Mouse (Mus musculus) neural tube, embryonic 14.5 days (tissue): Measurements from ENCODE around the gene Mcm3. TPM values are rescaled to one million over a fixed set of nuclear protein-coding genes. Genes with fewer than 3 reads are reported as not detected.

Experiments
- ATAC-seq: fragments of 200-750 bp; cut with Nextera tagmentation; 2 replicates; pipeline ENCODE4 v1.8.0; 2017; ENCODE audit warnings: low read depth, mild to moderate bottlenecking, moderate TSS enrichment, moderate library complexity
- H3K27ac ChIP-seq: fragments of 300-500 bp; sonication (generic); 2 replicates; pipeline ENCODE4 v1.5.1; 2014; ENCODE audit warnings: low read depth, mild to moderate bottlenecking, control low read depth, low read length, moderate library complexity, mixed read lengths
- H3K27me3 ChIP-seq: fragments of 300-500 bp; sonication (generic); 2 replicates; pipeline ENCODE4 v1.6.1; 2014; ENCODE audit warnings: low read length; ENCODE audit not compliant: control insufficient read depth, insufficient read depth
- H3K36me3 ChIP-seq: fragments of 300-500 bp; sonication (generic); 2 replicates; pipeline ENCODE4 v1.6.1; 2014; ENCODE audit warnings: low read length, mixed read lengths; ENCODE audit not compliant: control insufficient read depth, insufficient read depth
- H3K4me1 ChIP-seq: fragments of 300-500 bp; sonication (generic); 2 replicates; pipeline ENCODE4 v1.6.1; 2014; ENCODE audit warnings: low read length; ENCODE audit not compliant: control insufficient read depth, insufficient read depth
- H3K4me2 ChIP-seq: fragments of 300-500 bp; sonication (generic); 2 replicates; pipeline ENCODE4 v1.6.1; 2014; ENCODE audit warnings: mild to moderate bottlenecking, low read depth, low read length, control low read depth
- H3K4me3 ChIP-seq: fragments of 300-500 bp; sonication (generic); 2 replicates; pipeline ENCODE4 v1.5.1; 2014; ENCODE audit warnings: low read depth, low read length, control low read depth, mixed read lengths
- H3K9ac ChIP-seq: fragments of 300-500 bp; sonication (generic); replicated peaks from 2 replicates; pipeline ENCODE4 v1.6.1; 2014; ENCODE audit warnings: low read depth, mild to moderate bottlenecking, control low read depth, low read length, mixed read lengths
- H3K9me3 ChIP-seq: fragments of 300-500 bp; sonication (generic); 2 replicates; pipeline ENCODE4 v1.6.1; 2016; ENCODE audit warnings: low read length; ENCODE audit not compliant: control insufficient read depth
- WGBS: fragments of 180-500 bp; shearing (Covaris S2); extraction: QIAGEN DNeasy Blood & Tissue Kit; methylation state at CpG from one replicate; pipeline ENCODE4 v1.1.7; 2014; 5-methylcytosine and 5-hydroxymethylcytosine counted together
- polyA plus RNA-seq: library from polyadenylated mRNA; unstranded; fragments of >200 nt; fragmentation: Nextera tagmentation; extraction: Ambion mirVana; gene quantifications from 2 replicates; pipeline ENCODE4 v1.2.1, GENCODE M21; 2014

The Mcm3 gene
- polyA plus RNA-seq, 1 experiment from 2014 or later, result 10.4 TPM

DNA sequence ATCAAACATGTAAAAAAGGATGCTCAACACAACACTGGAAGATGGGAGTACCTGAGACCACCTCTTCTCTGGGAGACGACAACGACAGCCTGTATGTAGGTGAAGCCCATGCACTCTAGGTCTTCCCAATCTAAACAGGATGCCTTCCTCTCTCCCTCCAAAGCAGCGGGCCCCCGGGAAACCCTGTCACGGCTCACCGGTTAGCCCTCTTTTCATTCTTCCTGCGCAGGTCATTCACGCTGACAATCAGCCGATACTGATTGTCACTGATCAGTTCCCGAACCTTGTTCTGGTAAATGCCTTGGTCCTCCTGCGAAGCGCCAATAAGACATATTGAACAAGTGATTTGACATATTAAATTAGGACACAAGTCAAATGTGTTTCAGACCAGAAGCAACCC is 2.5 kb downstream of the Mcm3 start:
- Histone ChIP-seq H3K9ac (no peak overlapping the region), H3K4me1 (no peaks in the 10 kb centered on the region), H3K27ac (no peak overlapping the region), H3K4me2 (no peak overlapping the region), H3K27me3 (no peaks in the 10 kb centered on the region), H3K4me3 (no peak overlapping the region), H3K9me3 (no peaks in the 10 kb centered on the region), H3K36me3 (no peaks in the 10 kb centered on the region)
- WGBS, result 89% methylated on average over 12 of the region's 12 CpGs
- ATAC-seq, result no peak

DNA sequence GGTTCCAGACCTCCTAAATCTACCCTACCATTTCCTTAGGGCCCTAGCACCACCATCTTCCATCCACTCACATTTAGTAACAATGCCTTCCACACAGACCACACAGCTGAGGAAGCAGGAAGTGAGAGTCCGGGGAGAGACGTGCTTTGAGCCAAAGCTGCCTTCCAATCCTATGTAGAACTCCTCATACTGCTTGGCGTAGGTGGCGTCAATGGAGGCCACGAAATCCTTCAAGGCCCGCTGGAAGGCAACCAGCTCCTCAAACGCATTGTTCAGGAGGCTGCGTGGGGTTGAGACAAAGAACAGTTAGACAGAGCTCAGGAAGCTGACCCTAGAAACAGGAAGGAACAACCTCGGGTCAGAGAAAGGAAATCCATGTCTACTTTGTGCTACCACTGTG is 2.9 kb downstream of the Mcm3 start:
- ATAC-seq, result no peak
- Histone ChIP-seq H3K4me1 (no peaks in the 10 kb centered on the region), H3K4me3 (no peak overlapping the region), H3K27me3 (no peaks in the 10 kb centered on the region), H3K4me2 (no peak overlapping the region), H3K9ac (no peak overlapping the region), H3K9me3 (no peaks in the 10 kb centered on the region), H3K27ac (no peak overlapping the region), H3K36me3 (no peaks in the 10 kb centered on the region)
- WGBS, result 93% methylated on average over 9 of the region's 9 CpGs

DNA sequence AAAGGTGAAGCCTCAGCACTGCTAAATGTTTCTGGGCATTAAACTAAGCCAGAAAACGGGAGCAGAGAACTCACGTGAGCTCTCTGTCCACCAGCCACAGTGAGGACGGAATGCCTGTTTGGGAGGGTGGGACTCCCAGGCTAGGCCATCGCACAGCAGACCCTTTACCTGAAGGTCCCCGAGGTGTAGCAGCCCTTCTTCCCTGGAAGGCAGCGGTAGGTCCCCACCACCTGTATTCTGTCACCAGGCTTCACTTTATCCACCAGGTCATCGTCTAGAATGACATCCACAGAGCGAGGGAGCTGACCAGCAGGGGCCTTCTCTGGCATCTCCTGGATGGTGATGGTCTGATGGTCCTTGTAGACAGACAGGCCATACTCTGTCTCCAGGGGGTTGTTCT is 5.6 kb downstream of the Mcm3 start:
- WGBS, result 94% methylated on average over 8 of the region's 8 CpGs
- ATAC-seq, result no peak
- Histone ChIP-seq H3K4me3 (no peak overlapping the region), H3K9me3 (no peaks in the 10 kb centered on the region), H3K4me1 (no peaks in the 10 kb centered on the region), H3K36me3 (no peaks in the 10 kb centered on the region), H3K9ac (no peak overlapping the region), H3K27me3 (no peaks in the 10 kb centered on the region), H3K4me2 (no peak overlapping the region), H3K27ac (no peak overlapping the region)

DNA sequence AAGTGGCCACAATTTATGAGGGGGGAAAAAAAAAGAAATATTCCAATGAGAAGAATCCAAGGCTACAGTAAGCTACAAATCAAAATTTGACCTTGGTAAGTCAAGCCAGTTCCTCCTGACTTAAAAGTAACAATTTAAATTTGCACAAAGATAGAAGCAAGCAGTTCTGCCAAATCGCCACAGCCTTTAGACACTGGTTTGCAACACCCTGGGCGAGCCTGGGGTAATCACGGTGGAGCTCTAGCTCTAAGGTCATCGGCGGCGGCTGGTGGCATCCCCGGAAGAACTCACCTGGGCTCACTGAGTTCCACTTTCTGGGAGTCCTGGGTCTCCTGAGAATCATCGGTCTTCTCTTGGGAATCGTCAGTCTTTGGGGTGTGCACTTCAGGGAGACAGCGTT is 15.6 kb downstream of the Mcm3 start:
- ATAC-seq, result no peak
- H3K27me3 ChIP-seq, result no peaks in the 10 kb centered on the region
- no peak overlapping the region for H3K9ac ChIP-seq
- no peaks in the 10 kb centered on the region for H3K4me1 ChIP-seq
- WGBS, result 97% methylated on average over 10 of the region's 10 CpGs
- 0 out of 2 replicates have a peak, but pooled peaks cover 2% of the 10 kb centered on the region for H3K36me3 ChIP-seq
- no peak overlapping the region for H3K27ac ChIP-seq
- no peaks in the 10 kb centered on the region for H3K9me3 ChIP-seq
- no peak overlapping the region for H3K4me2 ChIP-seq
- no peak overlapping the region for H3K4me3 ChIP-seq

DNA sequence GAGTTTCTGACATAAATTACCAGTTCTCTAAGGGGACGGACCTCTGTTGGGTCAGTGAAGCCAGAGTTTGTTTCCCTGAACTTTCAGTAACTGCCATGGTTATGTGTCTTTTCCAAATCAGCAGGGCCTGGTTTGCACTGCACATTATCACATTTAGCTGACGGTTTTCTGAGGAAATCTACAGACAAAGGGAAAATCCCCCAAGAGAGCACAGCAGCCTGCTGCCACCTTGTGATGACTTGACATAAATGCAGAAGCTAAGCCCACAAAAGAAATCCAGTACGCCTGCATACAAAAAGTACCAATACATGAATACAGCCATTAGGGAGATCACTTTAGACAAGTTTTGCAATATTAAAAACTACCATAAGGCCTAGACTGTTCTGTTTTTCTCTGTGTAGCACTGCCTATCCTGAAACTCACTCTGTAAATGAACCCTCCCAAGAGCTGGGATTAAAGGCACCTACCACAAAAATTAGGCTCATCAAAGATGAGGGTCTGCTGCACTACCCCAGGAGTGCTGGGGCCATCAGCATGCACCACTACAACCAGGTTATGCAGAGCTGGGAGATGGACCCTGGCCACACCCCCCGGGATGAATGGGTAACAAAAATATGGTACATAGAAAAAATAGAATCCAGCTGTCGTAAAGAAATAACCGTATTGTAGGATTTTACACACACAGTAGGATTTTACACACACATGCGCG is 18.3 kb downstream of the Mcm3 start:
- peak overlapping the region; percentile 35; the same call in 1 of the 2 replicates for H3K27ac ChIP-seq
- H3K36me3 ChIP-seq, result no peaks in the 10 kb centered on the region
- H3K27me3 ChIP-seq, result no peaks in the 10 kb centered on the region
- no peak overlapping the region for H3K4me2 ChIP-seq
- no peak overlapping the region for H3K4me3 ChIP-seq
- H3K4me1 ChIP-seq, result no peaks in the 10 kb centered on the region
- H3K9ac ChIP-seq, result no peak overlapping the region
- no peaks in the 10 kb centered on the region for H3K9me3 ChIP-seq
- ATAC-seq, result peak; percentile 89
- WGBS, result 80% methylated on average over 8 of the region's 8 CpGs

DNA sequence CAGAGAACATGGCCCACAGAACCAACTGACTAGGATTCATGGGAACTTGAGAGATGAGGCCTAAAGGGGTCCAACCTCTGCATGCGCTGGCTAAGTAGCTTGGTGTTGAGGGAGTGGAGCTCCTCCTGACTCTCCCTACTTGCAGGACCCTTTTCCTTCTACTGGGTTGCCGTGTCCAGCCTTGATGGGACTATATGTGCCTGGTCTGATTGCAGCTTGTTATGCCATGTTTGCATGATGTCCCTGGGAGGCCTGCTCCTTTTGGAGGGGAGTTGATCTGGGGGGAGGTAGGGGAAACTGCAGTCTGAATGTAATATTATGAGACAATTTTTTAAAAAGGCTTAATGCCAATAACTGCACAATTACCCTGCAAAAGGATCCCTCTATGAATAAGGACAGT is 18.8 kb downstream of the Mcm3 start:
- no peaks in the 10 kb centered on the region for H3K36me3 ChIP-seq
- no peak overlapping the region for H3K4me2 ChIP-seq
- no peaks in the 10 kb centered on the region for H3K27me3 ChIP-seq
- no peak overlapping the region for H3K9ac ChIP-seq
- H3K27ac ChIP-seq, result peak overlapping the region; percentile 35; the same call in 1 of the 2 replicates
- 0 out of 2 replicates have a peak, but pooled peaks have one; percentile 50 for ATAC-seq
- H3K9me3 ChIP-seq, result no peaks in the 10 kb centered on the region
- WGBS, result 95% methylated on average over 2 of the region's 2 CpGs
- no peak overlapping the region for H3K4me3 ChIP-seq
- no peaks in the 10 kb centered on the region for H3K4me1 ChIP-seq

DNA sequence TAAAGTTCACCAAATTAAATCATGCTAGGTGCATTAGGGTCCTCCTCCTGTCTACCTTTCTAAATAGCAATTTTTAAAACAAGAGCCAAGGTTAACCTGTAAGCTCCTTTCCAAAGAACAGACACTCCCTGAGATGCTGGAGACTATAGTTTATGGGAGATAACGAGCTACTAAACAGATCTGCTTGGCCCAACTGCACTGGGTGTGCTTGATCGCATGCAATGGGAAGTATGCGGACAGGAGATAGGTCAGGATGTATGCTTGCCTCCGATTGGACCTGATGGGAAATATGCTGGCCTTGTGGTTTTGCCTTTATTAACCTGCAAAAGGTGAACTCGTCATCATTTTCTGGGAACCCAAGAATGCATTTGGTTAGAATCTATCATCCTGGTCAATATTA is 24.9 kb downstream of the Mcm3 start:
- no peak overlapping the region for H3K9ac ChIP-seq
- H3K4me3 ChIP-seq, result no peak overlapping the region
- no peaks in the 10 kb centered on the region for H3K4me1 ChIP-seq
- no peak for ATAC-seq
- H3K27me3 ChIP-seq, result no peaks in the 10 kb centered on the region
- no peaks in the 10 kb centered on the region for H3K36me3 ChIP-seq
- 95% methylated on average over 5 of the region's 5 CpGs for WGBS
- H3K27ac ChIP-seq, result no peak overlapping the region
- H3K4me2 ChIP-seq, result no peak overlapping the region
- no peaks in the 10 kb centered on the region for H3K9me3 ChIP-seq

DNA sequence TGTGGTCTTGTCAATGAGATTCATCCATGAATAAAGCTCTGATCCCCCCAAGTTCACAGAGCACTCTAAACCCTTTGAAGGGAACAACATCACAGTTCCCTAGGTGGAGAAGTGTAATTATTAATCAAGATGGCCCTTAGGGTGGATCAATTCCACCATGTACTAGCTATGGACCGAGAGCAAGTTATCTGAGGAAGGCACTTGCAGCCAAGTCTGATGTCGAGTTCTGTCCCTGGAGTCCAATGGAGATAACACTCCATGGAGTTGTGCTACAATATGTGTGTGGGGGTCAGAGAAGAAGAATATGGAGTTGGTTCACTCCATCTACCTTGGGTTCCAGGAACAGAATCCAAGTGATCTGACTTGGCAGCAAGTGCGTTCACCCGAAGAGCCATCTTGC is 25.4 kb downstream of the Mcm3 start:
- H3K4me3 ChIP-seq, result no peak overlapping the region
- H3K27ac ChIP-seq, result no peak overlapping the region
- no peak overlapping the region for H3K4me2 ChIP-seq
- H3K9me3 ChIP-seq, result no peaks in the 10 kb centered on the region
- WGBS, result 94% methylated on average over 4 of the region's 4 CpGs
- H3K36me3 ChIP-seq, result no peaks in the 10 kb centered on the region
- no peaks in the 10 kb centered on the region for H3K27me3 ChIP-seq
- H3K4me1 ChIP-seq, result no peaks in the 10 kb centered on the region
- no peak overlapping the region for H3K9ac ChIP-seq
- no peak for ATAC-seq

DNA sequence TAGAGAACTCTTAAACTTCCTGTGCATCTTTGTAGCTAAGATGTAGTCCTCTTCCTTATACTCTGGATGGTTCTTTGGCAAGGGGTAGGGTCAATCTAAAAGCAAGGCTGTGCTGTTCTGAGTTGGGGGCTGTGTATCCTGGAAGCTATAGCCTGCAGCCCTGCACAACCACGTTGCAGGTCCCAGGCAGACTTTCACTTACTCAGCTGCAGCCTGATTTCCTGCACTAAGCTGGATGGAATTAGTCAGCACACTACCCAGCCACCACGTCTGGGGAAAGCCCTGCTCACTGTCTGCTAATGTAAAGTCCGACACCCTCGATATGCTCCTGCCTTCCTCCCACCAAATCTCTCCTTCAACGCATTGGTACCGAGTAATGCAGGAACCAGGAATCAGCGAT is 28.7 kb downstream of the Mcm3 start:
- H3K9ac ChIP-seq, result no peak overlapping the region
- H3K9me3 ChIP-seq, result no peaks in the 10 kb centered on the region
- H3K4me1 ChIP-seq, result no peaks in the 10 kb centered on the region
- no peaks in the 10 kb centered on the region for H3K27me3 ChIP-seq
- H3K27ac ChIP-seq, result no peak overlapping the region
- H3K4me2 ChIP-seq, result no peak overlapping the region
- H3K36me3 ChIP-seq, result no peaks in the 10 kb centered on the region
- ATAC-seq, result no peak
- WGBS, result 82% methylated on average over 7 of the region's 7 CpGs
- H3K4me3 ChIP-seq, result no peak overlapping the region
